Mouse (Mus musculus): Measurements from ENCODE around the gene Olfr697.
"Not testable (repeated sequence)": the region's sequence is repeated elsewhere in the genome, so short reads cannot be mapped to it uniquely, and the experiment has no call there.

The Olfr697 gene

DNA sequence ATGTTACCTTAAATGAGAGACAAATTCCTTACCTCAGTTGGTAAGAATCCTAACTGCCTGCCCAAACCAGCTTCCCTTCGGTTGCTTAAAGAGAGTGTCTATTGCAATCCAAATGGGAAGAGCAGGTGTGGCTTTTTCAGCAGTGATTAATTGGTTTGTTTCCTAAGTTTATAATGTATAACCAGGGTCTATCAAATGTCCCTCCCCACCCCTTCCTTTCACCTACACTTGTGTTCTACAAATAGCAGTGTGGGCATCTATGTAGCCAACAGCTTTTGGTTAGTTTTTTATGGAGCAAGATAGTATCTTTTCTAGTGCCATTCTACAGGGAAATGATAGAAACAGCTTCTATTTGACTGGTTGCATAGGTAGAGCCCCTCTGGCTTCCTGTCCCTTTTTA, at the start of gene Olfr697:
Olfr697 (minus strand) TSS at position 101 of the 400 bp plus-strand sequence.
- no peak for ATAC-seq (ENCODE audit: insufficient number of reproducible peaks, low FRiP score, low TSS enrichment)

DNA sequence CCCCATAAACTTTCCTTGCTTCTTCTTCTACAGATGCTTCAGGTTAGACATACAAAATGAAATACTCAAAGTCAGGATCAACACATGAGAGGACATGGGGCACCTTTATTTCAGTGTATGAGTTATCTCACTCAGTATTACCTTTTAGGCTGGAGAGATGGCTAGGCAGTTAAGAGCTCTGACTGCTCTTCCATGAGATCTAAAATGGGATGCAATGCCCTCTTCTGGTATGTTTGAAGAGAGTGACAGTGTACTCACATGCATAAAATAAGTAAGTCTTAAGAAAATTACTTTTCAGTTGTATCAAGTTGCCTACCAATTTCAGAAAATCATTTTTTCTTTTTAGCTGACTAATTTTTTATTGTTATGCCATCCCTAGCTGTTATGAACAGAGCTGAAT, 46.1 kb upstream of the Olfr697 start:
- ATAC-seq (ENCODE audit: insufficient number of reproducible peaks, low FRiP score, low TSS enrichment): no peak

DNA sequence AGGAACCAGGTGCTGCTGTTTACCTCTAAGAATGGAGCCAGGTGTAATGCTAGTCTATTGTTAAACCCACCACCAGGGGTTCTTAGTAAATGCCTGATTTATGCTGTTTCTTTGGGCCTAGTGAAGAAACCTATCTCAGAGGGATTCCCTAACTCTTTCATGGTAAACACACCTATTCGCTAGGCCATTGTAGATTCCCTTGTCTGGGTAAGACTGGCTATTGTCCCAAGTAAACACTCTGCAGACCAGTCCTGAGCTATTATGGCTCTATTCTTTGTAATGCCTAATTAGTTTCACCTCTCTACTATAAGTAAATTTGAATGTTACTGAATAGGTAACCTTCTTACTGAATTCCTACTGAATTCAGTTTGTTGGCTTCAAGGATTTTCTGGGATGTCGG, 18.8 kb upstream of the Olfr697 start:
- not testable (repeated sequence) for ATAC-seq (ENCODE audit: insufficient number of reproducible peaks, low FRiP score, low TSS enrichment)

DNA sequence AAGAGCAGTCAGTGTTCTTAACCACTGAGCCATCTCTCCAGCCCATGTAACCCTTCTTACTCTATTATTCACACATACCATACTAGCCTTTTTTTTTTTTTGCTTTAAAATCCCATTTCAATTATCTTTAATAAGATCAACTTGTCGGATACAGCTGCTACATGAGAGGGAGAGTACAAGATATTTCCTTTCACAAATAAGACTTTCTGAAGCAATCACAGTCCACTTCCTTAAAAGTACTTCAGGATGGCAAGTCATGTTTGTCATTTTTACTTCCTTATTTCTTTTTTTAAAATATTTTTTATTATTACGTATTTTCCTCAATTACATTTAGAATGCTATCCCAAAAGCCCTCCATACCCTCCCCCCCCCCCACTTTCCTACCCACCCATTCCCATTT, 16.6 kb upstream of the Olfr697 start:
- no peak for ATAC-seq (ENCODE audit: insufficient number of reproducible peaks, low FRiP score, low TSS enrichment)

DNA sequence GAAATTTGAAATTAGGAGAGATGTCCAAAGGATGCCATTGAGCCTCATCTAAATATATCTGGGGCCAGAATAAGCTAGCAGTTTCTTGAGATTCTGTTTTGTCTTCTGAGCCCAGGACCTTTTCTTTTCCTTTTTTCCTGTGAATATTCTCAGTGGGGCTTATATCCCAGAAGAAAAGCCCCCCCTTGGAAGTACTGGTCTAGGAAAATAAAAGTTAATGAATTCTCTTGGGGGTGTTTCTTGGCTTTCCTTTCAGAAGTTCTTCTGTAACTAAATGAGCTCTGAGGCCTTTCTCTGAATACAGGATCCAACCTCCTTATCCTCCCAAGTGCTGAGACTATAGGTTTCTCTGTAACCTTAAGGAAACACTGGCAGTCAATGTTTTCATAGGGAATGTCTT, 13.1 kb upstream of the Olfr697 start, which contains the start of gene Olfr698:
Olfr698 (minus strand) TSS at position 101 of the 400 bp plus-strand sequence.
- ATAC-seq (ENCODE audit: insufficient number of reproducible peaks, low FRiP score, low TSS enrichment): no peak

DNA sequence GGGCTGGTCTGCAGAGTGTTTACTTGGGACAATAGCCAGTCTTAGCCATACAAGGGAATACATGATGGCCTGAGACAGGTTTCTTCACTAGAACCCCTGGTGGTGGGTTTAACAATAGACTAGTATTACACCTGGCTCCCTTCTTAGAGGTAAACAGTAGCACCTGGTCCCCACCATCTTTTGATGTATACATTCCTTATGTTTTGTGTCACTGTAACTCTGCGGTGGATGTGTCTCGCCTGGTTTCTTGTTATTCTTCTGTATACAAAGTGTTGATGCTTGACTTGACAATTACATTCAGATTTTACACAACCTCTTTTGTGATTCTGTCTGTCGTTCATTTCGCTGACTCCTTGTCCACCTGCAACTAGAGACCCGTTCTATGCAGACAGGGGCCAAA, 3.6 kb upstream of the Olfr697 start:
- ATAC-seq (ENCODE audit: insufficient number of reproducible peaks, low FRiP score, low TSS enrichment): no peak

DNA sequence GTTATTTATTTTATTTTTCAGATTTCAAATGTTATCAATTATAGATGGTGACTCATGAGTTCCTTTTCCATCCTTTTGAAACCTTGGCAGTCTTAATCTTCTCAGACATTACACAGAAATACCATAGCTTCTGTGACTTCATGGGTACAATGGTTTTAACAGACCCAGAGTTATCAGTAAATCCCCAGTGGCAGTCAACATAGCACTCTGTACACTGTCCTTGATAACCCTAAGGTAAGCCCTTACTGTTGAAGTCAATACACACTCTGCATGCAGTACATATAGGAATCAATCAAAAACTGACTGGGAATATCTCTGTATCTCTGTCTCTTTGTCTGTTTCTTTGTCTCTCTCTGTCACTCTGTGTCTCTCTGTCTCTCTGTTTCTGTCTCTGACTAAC, 5.2 kb downstream of the Olfr697 start:
- ATAC-seq (ENCODE audit: insufficient number of reproducible peaks, low FRiP score, low TSS enrichment): no peak

DNA sequence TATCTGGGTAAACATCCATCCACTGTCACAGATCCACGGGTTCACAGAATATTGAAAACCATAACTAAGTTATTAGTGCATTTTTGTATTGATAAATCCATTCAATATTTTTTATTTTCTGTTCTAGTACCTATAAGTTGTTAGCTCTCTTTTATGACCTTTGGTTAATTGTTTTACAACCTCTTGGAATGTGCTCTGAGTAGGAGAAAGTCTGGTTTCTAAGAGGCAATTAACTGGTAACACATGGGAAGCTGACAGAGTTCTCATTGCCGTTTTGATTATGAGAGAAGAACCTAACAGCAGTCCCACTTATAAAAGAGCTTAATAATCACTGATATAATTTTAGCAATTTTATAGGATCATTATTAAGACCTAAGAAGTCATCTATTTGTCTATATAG, 8.5 kb downstream of the Olfr697 start:
- no peak for ATAC-seq (ENCODE audit: insufficient number of reproducible peaks, low FRiP score, low TSS enrichment)

DNA sequence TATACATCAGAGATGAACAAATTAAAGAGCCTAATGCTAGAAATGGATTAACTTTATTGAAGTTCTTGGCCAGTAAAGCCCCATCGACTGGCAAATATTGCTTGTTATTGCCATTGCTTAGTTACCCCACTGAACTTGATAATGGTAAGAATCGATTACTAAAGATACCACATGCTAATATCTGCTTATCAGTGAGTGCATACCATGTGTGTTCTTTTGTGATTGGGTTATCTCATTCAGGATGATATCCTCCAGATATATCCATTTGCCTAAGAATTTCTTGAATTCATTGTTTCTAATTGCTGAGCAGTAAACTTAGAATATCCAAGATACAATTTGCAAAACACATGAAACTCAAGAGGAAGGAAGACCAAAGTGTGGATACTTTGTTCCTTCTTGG, 16.6 kb downstream of the Olfr697 start:
- ATAC-seq (ENCODE audit: insufficient number of reproducible peaks, low FRiP score, low TSS enrichment): not testable (repeated sequence)

DNA sequence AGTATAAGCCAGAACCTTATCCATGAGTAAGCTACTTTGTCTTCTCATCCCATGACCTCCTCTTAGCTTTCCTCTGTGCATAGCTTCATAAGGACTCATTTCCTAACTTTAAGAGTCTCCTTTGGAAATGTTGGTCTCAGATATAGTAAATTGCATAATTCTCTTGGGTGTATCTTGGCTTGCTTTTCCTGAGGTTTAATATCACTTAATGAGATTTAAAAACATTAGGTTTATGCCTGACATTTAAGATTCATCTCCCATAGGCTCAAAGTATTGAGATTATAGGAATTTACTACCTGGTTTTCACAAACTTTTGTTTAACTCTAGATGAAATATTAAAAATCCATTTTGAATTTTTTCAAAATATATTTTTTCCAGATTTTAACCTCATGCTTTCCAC, 25.9 kb downstream of the Olfr697 start, which contains the start of gene Olfr695:
Olfr695 (minus strand) TSS at position 101 of the 400 bp plus-strand sequence.
- ATAC-seq (ENCODE audit: insufficient number of reproducible peaks, low FRiP score, low TSS enrichment): no peak

DNA sequence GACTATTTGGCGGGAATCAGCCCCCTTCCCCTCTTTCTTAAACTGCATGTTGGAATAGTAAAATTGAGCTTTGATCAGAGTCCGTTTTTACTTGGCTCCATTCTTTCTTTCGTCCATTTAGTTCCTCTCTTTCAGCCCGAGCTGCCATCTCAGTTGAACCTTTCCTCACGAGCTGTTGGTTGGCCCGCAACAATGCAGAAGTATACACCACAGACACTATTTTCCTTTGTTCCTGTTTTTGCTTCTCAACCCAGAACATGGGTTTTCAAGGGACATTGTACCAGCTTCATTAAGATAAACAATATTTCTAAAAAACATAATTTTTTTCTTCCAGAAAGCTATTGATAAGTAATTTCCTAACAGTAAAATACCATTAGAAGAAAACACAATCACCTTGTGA, 30.8 kb downstream of the Olfr697 start:
- ATAC-seq (ENCODE audit: insufficient number of reproducible peaks, low FRiP score, low TSS enrichment): no peak

DNA sequence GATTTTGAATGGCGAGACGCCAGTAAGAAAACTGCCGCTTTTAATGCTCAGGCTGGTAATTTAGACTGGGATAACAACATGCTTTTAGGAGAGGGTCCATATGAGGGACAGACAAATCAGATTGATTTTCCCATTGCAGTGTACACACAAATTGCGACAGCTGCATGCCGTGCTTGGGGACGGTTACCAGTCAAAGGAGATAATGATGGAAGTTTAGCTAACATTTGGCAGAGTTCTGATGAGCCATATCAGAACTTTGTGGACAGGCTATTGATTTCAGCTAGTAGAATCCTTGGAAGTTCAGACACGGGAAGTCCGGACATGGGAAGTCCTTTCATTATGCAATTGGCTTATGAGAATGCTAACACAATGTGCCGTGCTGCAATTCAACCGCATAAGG, 34.5 kb downstream of the Olfr697 start:
- ATAC-seq (ENCODE audit: insufficient number of reproducible peaks, low FRiP score, low TSS enrichment): not testable (repeated sequence)

DNA sequence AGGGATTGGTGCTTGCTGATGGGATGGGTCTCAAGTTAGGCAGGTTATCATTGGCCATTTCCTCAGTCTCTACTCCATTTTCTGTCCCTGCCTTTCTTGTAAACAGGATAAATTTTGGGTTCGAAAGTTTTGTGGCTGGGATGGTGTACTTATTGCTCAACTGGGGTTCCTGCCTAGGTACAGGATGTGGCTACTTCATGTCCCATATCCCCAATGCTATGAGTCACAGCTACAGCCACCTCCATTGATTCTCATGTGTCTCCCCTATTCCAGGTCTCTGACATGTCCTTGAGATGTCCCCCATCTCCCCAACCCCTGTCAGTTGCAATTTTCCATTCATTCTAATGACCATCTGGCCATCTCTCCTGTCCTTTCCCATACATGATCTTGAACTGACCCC, 45.4 kb downstream of the Olfr697 start:
- no peak for ATAC-seq (ENCODE audit: insufficient number of reproducible peaks, low FRiP score, low TSS enrichment)

DNA sequence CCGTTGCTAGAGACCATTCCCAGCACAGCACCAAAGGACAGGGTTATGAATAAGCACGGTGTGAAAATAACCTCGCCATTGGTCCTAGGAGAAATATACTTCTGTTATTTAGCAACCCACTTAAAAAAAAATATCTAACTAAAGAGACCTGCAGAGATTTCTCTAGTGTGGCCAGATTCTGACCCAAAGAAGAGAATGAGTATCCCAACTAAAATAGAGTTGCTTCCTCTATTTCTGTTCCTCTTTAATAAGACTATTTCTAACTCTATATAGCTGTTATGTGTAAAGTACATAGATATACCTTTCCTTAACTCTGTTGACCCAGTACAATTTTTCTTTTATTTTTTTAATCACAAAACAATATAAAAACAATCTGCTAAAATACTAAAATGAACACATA, 49.3 kb downstream of the Olfr697 start:
- no peak for ATAC-seq (ENCODE audit: insufficient number of reproducible peaks, low FRiP score, low TSS enrichment)

DNA sequence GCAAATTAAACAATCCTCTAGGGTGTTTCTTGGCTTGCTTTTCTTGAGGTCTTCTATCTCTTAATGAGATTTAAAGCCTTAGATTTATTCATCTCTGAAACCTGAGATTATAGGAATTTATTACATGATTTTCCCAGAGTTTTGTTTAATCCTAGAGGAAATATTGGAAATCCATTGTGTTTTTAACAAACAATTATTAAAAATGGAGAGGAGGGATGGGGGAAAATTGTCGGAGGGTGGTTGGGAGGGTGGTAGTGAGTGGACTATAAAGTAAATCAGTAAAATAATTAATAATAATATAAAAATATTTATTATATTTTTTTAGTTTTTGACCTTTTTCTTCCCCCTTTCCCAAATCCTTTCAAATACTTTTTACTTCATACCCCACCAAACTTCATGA, 50.5 kb downstream of the Olfr697 start, which contains the start of gene Olfr694:
Olfr694 (minus strand) TSS at position 101 of the 400 bp plus-strand sequence.
- no peak for ATAC-seq (ENCODE audit: insufficient number of reproducible peaks, low FRiP score, low TSS enrichment)

Measured in cerebellum, adult (tissue).